Mouse (Mus musculus) ES-Bruce4 (cell line): ENCODE data around the gene 3110082J24Rik.

Experiments used
- CTCF ChIP-seq: IDR thresholded peaks from one replicate; pipeline ENCODE4 v1.8.1; 2011; ENCODE audit warnings: low read depth, low read length
- EP300 ChIP-seq: IDR thresholded peaks from 2 replicates; pipeline ENCODE4 v1.6.1; 2011; ENCODE audit warnings: low read depth, low read length; ENCODE audit not compliant: insufficient read depth
- POLR2A ChIP-seq: IDR thresholded peaks from one replicate; pipeline ENCODE4 v1.8.1; 2011; ENCODE audit warnings: low read length; ENCODE audit not compliant: insufficient read depth

DNA sequence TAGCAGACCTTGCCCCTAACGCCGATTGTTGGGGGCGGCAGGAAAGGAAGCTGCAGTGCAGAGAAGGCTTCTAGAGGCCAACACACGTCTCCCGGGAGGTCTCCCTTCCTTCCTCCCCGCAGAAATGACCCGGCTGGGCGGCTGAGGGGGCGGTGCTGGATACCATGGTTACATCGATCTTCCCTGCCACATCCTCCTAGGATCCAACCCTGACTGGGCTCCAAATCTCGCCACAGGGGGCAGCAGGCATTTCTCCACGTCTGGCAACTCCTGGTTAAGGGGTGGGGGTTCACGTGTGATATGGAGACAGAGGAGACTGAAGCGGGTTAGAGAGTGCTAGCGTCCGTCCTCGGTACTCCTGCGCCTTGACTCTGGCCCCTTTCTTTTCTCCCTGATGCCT, 5.2 kb upstream of the 3110082J24Rik start:
- no peak for TF ChIP-seq POLR2A
- peak; percentile 20 for TF ChIP-seq CTCF
- TF ChIP-seq EP300: no peak
